In the genomic region with DNA sequence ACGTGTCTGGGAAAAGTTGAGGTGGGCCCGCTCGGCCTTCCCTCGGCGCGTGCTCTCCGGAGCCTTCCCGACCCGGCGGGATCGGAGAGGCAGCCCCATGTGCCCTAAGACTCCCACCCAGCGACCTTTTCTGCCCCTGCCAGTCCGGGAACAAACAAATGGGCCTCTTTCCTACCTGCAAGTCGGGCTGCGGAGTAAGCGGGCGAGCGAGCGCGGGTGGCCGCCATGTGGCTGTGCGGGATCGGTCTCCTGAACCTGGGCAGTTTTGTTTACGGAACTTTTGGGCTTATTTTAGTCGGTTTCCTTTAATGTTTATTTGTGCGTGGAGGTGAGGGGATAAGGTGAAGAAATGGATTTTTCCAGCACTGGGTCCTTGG, we compare ENCODE assay signal across 8 mouse cellular contexts. TPM values are rescaled to one million over a fixed set of nuclear protein-coding genes. Genes with fewer than 3 reads are reported as not detected.
DNase-seq lines count a peak whose midpoint lies in the region; ATAC-seq and TF ChIP-seq lines count a peak whose summit lies in the region.

No protein-coding gene starts in this region.

- H3K27me3 ChIP-seq in embryonic facial prominence, embryonic 11.5 days (ENCODE audit: control insufficient read depth, insufficient read depth, low read length): no peaks in the 10 kb centered on the region; the same call in 1 of the 2 replicates
- H3K27me3 ChIP-seq in hindbrain, postnatal 0 days (ENCODE audit: insufficient read depth, low read length): no peaks in the 10 kb centered on the region
- H3K27me3 ChIP-seq in midbrain, embryonic 14.5 days (ENCODE audit: control insufficient read depth, insufficient read depth, low read length): no peaks in the 10 kb centered on the region

- no peak for ATAC-seq in embryonic facial prominence, embryonic 11.5 days (replicated peaks; ENCODE audit: insufficient number of reproducible peaks, low FRiP score, low TSS enrichment, low read depth)
- ATAC-seq in hindbrain, postnatal 0 days: no peak
- ATAC-seq in midbrain, embryonic 14.5 days (ENCODE audit: low FRiP score, low TSS enrichment): no peak
- ATAC-seq in monocyte, adult 5-6 weeks (replicated peaks; ENCODE audit: insufficient number of reproducible peaks, low FRiP score, low TSS enrichment, poor library complexity, severe bottlenecking): no peak

- WGBS in embryonic facial prominence, embryonic 11.5 days: under 1% methylated on average over 26 of the region's 26 CpGs
- under 1% methylated on average over 26 of the region's 26 CpGs for WGBS in hindbrain, postnatal 0 days
- under 1% methylated on average over 26 of the region's 26 CpGs for WGBS in midbrain, embryonic 14.5 days

- H3K4me3 ChIP-seq in layer of hippocampus, adult 2 months: peak overlapping the region; percentile 89
- peak overlapping the region; percentile 100 for H3K4me3 ChIP-seq in embryonic facial prominence, embryonic 11.5 days (ENCODE audit: low read depth, low read length)
- H3K4me3 ChIP-seq in hindbrain, postnatal 0 days (ENCODE audit: low read length): peak overlapping the region; percentile 79
- peak overlapping the region; percentile 98 for H3K4me3 ChIP-seq in midbrain, embryonic 14.5 days (replicated peaks; ENCODE audit: low read depth, low read length)

- no peak for TF ChIP-seq CTCF in layer of hippocampus, adult 2 months (conservative IDR thresholded peaks at IDR 0.05)
- peak; percentile 5; the same call in 1 of the 2 replicates for TF ChIP-seq CTCF in hindbrain, postnatal 0 days (IDR thresholded peaks at IDR 0.05; ENCODE audit: low read depth)

- no peak for DNase-seq in layer of hippocampus, adult 2 months (ENCODE audit: low spot score in 2 of 2)
- DNase-seq in layer of hippocampus, adult 9-11 months: no peak
- DNase-seq in embryonic facial prominence, embryonic 11.5 days (ENCODE audit: low spot score): no peak
- no peak for DNase-seq in hindbrain, postnatal 0 days (ENCODE audit: low spot score)
- DNase-seq in midbrain, embryonic 14.5 days: no peak
- DNase-seq in right cerebral cortex, adult 18-20 months: no peak
- no peak for DNase-seq in layer of hippocampus, adult 9-10 months (ENCODE audit: low spot score)

- peak overlapping the region; percentile 97 for H3K9ac ChIP-seq in embryonic facial prominence, embryonic 11.5 days (replicated peaks; ENCODE audit: low read length)
- H3K9ac ChIP-seq in hindbrain, postnatal 0 days (replicated peaks; ENCODE audit: low read length): peak overlapping the region; percentile 86
- peak overlapping the region; percentile 86 for H3K9ac ChIP-seq in midbrain, embryonic 14.5 days (replicated peaks; ENCODE audit: low read length)

- no peaks in the 10 kb centered on the region for H3K4me1 ChIP-seq in embryonic facial prominence, embryonic 11.5 days (ENCODE audit: control insufficient read depth, insufficient read depth, low read length)
- H3K4me1 ChIP-seq in hindbrain, postnatal 0 days (ENCODE audit: insufficient read depth, low read length): peaks cover 5% of the 10 kb centered on the region; the same call in 1 of the 2 replicates
- H3K4me1 ChIP-seq in midbrain, embryonic 14.5 days (ENCODE audit: control insufficient read depth, insufficient read depth, low read length): peaks cover 20% of the 10 kb centered on the region

- H3K27ac ChIP-seq in layer of hippocampus, adult 2 months: peak overlapping the region; percentile 94; the same call in 1 of the 2 replicates
- peak overlapping the region; percentile 89 for H3K27ac ChIP-seq in embryonic facial prominence, embryonic 11.5 days (replicated peaks; ENCODE audit: low read depth, low read length)
- H3K27ac ChIP-seq in hindbrain, postnatal 0 days: peak overlapping the region; percentile 95; the same call in 1 of the 2 replicates
- H3K27ac ChIP-seq in midbrain, embryonic 14.5 days (replicated peaks; ENCODE audit: low read depth, low read length): no peak overlapping the region

- H3K4me2 ChIP-seq in embryonic facial prominence, embryonic 11.5 days (ENCODE audit: low read depth, low read length): peak overlapping the region; percentile 60
- H3K4me2 ChIP-seq in hindbrain, postnatal 0 days (ENCODE audit: low read depth, low read length): peak overlapping the region; percentile 99
- H3K4me2 ChIP-seq in midbrain, embryonic 14.5 days (ENCODE audit: low read length): peak overlapping the region; percentile 99

- no peaks in the 10 kb centered on the region for H3K9me3 ChIP-seq in embryonic facial prominence, embryonic 11.5 days (replicated peaks; ENCODE audit: control insufficient read depth, low read length)
- no peaks in the 10 kb centered on the region for H3K9me3 ChIP-seq in hindbrain, postnatal 0 days (ENCODE audit: low read length)
- no peaks in the 10 kb centered on the region for H3K9me3 ChIP-seq in midbrain, embryonic 14.5 days (ENCODE audit: control insufficient read depth, low read length)

- H3K36me3 ChIP-seq in embryonic facial prominence, embryonic 11.5 days (replicated peaks; ENCODE audit: control insufficient read depth, insufficient read depth, low read depth, low read length): no peaks in the 10 kb centered on the region
- no peaks in the 10 kb centered on the region for H3K36me3 ChIP-seq in hindbrain, postnatal 0 days (ENCODE audit: insufficient read depth, low read length)
- no peaks in the 10 kb centered on the region for H3K36me3 ChIP-seq in midbrain, embryonic 14.5 days (ENCODE audit: control insufficient read depth, insufficient read depth, low read length)

RNA-seq across cellular contexts. Expression of gene Hnrnpf, which starts 7.8 kb away (rescaled TPM):
- 100 to 1,000 TPM; 123 TPM for total RNA-seq in layer of hippocampus, adult 2 months (2021)
- polyA plus RNA-seq in embryonic facial prominence, embryonic 11.5 days (2014; fragmentation: Nextera tagmentation; extraction: Ambion mirVana): 865 and 885 TPM in 2 replicates
- 152 and 160 TPM in 2 replicates for total RNA-seq in hindbrain, postnatal 0 days (2014; rRNA removed)
- polyA plus RNA-seq in hindbrain, postnatal 0 days (2015; fragmentation: Nextera tagmentation; extraction: Ambion mirVana): 230 and 234 TPM in 2 replicates
- 215 and 312 TPM in 2 replicates for polyA plus RNA-seq in midbrain, embryonic 14.5 days (2014; fragmentation: Nextera tagmentation; extraction: Ambion mirVana)
- 1,228 to 1,583 TPM (median 1,384 TPM) in 3 replicates for total RNA-seq in monocyte, adult 5-6 weeks (2017)

RNA-seq across cellular contexts. Expression of gene Fxyd4, which starts 29.5 kb away (rescaled TPM):
- total RNA-seq in layer of hippocampus, adult 2 months (2021): not detected
- 0.26 and 0.83 TPM in 2 replicates for polyA plus RNA-seq in embryonic facial prominence, embryonic 11.5 days (2014; fragmentation: Nextera tagmentation; extraction: Ambion mirVana)
- not detected in 2 replicates for total RNA-seq in hindbrain, postnatal 0 days (2014; rRNA removed)
- polyA plus RNA-seq in hindbrain, postnatal 0 days (2015; fragmentation: Nextera tagmentation; extraction: Ambion mirVana): 0.91 and 1.1 TPM in 2 replicates
- 1.4 and 1.7 TPM in 2 replicates for polyA plus RNA-seq in midbrain, embryonic 14.5 days (2014; fragmentation: Nextera tagmentation; extraction: Ambion mirVana)
- total RNA-seq in monocyte, adult 5-6 weeks (2017): not detected in 3 replicates

RNA-seq across cellular contexts. Expression of gene Zfp239, which starts 46.1 kb away (rescaled TPM):
- total RNA-seq in layer of hippocampus, adult 2 months (2021): 10 to 100 TPM; 35.9 to 38.4 TPM
- 13.9 and 15.5 TPM in 2 replicates for polyA plus RNA-seq in embryonic facial prominence, embryonic 11.5 days (2014; fragmentation: Nextera tagmentation; extraction: Ambion mirVana)
- 19.6 and 22.1 TPM in 2 replicates for total RNA-seq in hindbrain, postnatal 0 days (2014; rRNA removed)
- 13.6 and 14.6 TPM in 2 replicates for polyA plus RNA-seq in hindbrain, postnatal 0 days (2015; fragmentation: Nextera tagmentation; extraction: Ambion mirVana)
- 10.1 and 13.2 TPM in 2 replicates for polyA plus RNA-seq in midbrain, embryonic 14.5 days (2014; fragmentation: Nextera tagmentation; extraction: Ambion mirVana)
- total RNA-seq in monocyte, adult 5-6 weeks (2017): 0.19 to 1.1 TPM in 2 of 3 replicates, not detected in the other
